Comparison of ENCODE assay signal across 8 mouse cellular contexts in the genomic region with DNA sequence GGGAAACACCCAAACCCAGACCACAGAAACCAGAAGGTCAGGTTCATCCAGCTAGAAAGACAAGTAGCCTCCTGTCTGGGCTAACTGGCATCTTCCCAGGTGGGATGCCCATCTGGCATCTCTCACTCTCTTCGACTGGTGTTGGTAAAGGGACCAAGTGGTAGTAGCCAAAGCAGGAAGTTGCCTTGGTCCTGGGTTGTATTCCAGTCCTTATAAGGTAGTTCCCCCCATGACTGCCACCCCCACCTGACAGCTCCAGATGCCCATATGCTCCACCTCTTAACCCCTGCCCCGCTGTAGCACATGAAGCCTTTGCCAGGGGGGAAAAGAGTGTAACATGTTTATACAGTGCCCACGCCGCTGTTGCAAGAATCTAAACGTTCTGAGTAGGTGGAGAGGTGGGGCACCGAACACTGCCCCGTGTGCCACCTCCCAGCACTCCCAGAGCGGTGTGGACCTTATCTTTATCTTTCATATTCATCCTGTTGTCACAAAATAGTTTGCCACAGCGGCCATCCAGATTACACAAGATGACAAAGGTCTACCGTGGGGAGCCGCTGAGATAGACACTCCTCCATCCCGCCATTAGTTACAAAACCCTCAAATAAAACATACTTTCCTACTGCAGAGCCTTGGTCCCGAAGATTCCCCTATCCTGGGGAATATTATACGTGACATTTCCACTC. TPM values are rescaled to one million over a fixed set of nuclear protein-coding genes. Genes with fewer than 3 reads are reported as not detected.
A peak's percentile ranks its signal among the peaks of the same experiment; 100 is the strongest.
DNase-seq lines count a peak whose midpoint lies in the region; ATAC-seq and TF ChIP-seq lines count a peak whose summit lies in the region.

No protein-coding gene starts in this region.

- no peak for TF ChIP-seq CTCF in liver, adult 2 months (IDR thresholded peaks at IDR 0.05; ENCODE audit: low read depth, low read length)

- peak overlapping the region; percentile 86 for H3K4me2 ChIP-seq in heart, embryonic 11.5 days
- peak overlapping the region; percentile 61 for H3K4me2 ChIP-seq in limb, embryonic 14.5 days (replicated peaks; ENCODE audit: low read depth, low read length, severe bottlenecking)

- H3K9me3 ChIP-seq in heart, embryonic 11.5 days (replicated peaks; ENCODE audit: control insufficient read depth, low read length), result no peaks in the 10 kb centered on the region
- H3K9me3 ChIP-seq in limb, embryonic 14.5 days (ENCODE audit: control insufficient read depth, low read length), result no peaks in the 10 kb centered on the region

- 1% methylated on average over 14 of the region's 14 CpGs for WGBS in liver, adult 2 months
- WGBS in heart, embryonic 11.5 days (ENCODE audit: insufficient replicate concordance), result 19% methylated on average over 14 of the region's 14 CpGs
- 25% methylated on average over 14 of the region's 14 CpGs for WGBS in limb, embryonic 14.5 days

- peak overlapping the region; percentile 99 for H3K9ac ChIP-seq in liver, adult 2 months (ENCODE audit: low read depth, low read length)
- peak overlapping the region; percentile 92 for H3K9ac ChIP-seq in heart, embryonic 11.5 days (ENCODE audit: low read depth, low read length)
- peak overlapping the region; percentile 88 for H3K9ac ChIP-seq in limb, embryonic 14.5 days (ENCODE audit: low read depth, low read length, severe bottlenecking)

- H3K79me2 ChIP-seq in liver, adult 2 months (ENCODE audit: control insufficient read depth, insufficient read depth, low read length), result peaks cover 4% of the 10 kb centered on the region; the same call in 1 of the 2 replicates

- peaks cover 8% of the 10 kb centered on the region for H3K4me1 ChIP-seq in liver, adult 2 months (ENCODE audit: control insufficient read depth, insufficient read depth, low read length)
- H3K4me1 ChIP-seq in heart, embryonic 11.5 days (ENCODE audit: control insufficient read depth, insufficient read depth, low read length), result peaks cover 19% of the 10 kb centered on the region
- peaks cover 12% of the 10 kb centered on the region for H3K4me1 ChIP-seq in limb, embryonic 14.5 days (ENCODE audit: control insufficient read depth, insufficient read depth, low read length)

- no peaks in the 10 kb centered on the region for H3K27me3 ChIP-seq in liver, adult 2 months (ENCODE audit: control insufficient read depth, insufficient read depth, low read length)
- H3K27me3 ChIP-seq in heart, embryonic 11.5 days (ENCODE audit: control insufficient read depth, insufficient read depth, low read length), result no peaks in the 10 kb centered on the region
- no peaks in the 10 kb centered on the region for H3K27me3 ChIP-seq in limb, embryonic 14.5 days (ENCODE audit: control insufficient read depth, insufficient read depth, low read length)

- H3K27ac ChIP-seq in liver, adult 2 months (replicated peaks; ENCODE audit: insufficient read depth, low read depth, low read length), result peak overlapping the region; percentile 99
- peak overlapping the region; percentile 81 for H3K27ac ChIP-seq in heart, embryonic 11.5 days (ENCODE audit: low read depth, low read length)
- H3K27ac ChIP-seq in limb, embryonic 14.5 days (replicated peaks; ENCODE audit: low read depth, low read length), result no peak overlapping the region

- DNase-seq in liver, adult 2 months (ENCODE audit: extremely low read depth, low read depth, low spot score), result peak; percentile 84
- DNase-seq in liver, result no peak
- DNase-seq in c-Kit-positive CD71-positive TER-119-positive erythroid progenitor cells, embryonic 14.5 days (ENCODE audit: low spot score), result peak; percentile 31
- DNase-seq in limb, embryonic 14.5 days (ENCODE audit: low spot score), result no peak
- no peak for DNase-seq in frontal cortex, postnatal 10 days (ENCODE audit: low spot score in 2 of 2)
- no peak for DNase-seq in left cerebral cortex, adult 9 months (ENCODE audit: low spot score in 2 of 2)

- no peak for ATAC-seq in heart, embryonic 11.5 days (replicated peaks; ENCODE audit: insufficient number of reproducible peaks, low FRiP score, low TSS enrichment)
- no peak for ATAC-seq in limb, embryonic 14.5 days (ENCODE audit: low FRiP score, low read depth)
- ATAC-seq in monocyte, adult 5-6 weeks (replicated peaks; ENCODE audit: insufficient number of reproducible peaks, low FRiP score, low TSS enrichment, poor library complexity, severe bottlenecking), result peak; percentile 38

- H3K36me3 ChIP-seq in liver, adult 2 months (ENCODE audit: control insufficient read depth, insufficient read depth, low read length), result peaks cover 9% of the 10 kb centered on the region; the same call in 1 of the 2 replicates
- peaks cover 26% of the 10 kb centered on the region for H3K36me3 ChIP-seq in heart, embryonic 11.5 days (ENCODE audit: control insufficient read depth, insufficient read depth, low read length)
- H3K36me3 ChIP-seq in limb, embryonic 14.5 days (ENCODE audit: control insufficient read depth, insufficient read depth, low read length), result peaks cover 26% of the 10 kb centered on the region

- peak overlapping the region; percentile 70 for H3K4me3 ChIP-seq in liver, adult 2 months (ENCODE audit: insufficient read depth, low read depth, low read length)
- H3K4me3 ChIP-seq in heart, embryonic 11.5 days (ENCODE audit: low read depth, low read length), result peak overlapping the region; percentile 96
- H3K4me3 ChIP-seq in limb, embryonic 14.5 days (replicated peaks; ENCODE audit: low read length), result peak overlapping the region; percentile 97

- TF ChIP-seq POLR2A in liver, adult 2 months (IDR thresholded peaks at IDR 0.05; ENCODE audit: extremely low read depth, insufficient read depth, low read length), result no peak
- no peak for TF ChIP-seq POLR2A in limb, embryonic 14.5 days (IDR thresholded peaks at IDR 0.05; ENCODE audit: borderline replicate concordance, extremely low read depth, insufficient read depth, insufficient read length)

RNA-seq across cellular contexts. Expression of a gene that starts 1.0 kb away (rescaled TPM):
- total RNA-seq in liver, adult 2 months (2014; rRNA removed), result 33.9 and 45.8 TPM in 2 replicates
- polyA plus RNA-seq in liver, adult 2 months (2012; rRNA removed), result 29.7 and 33.4 TPM in 2 replicates
- 3.7 and 4.9 TPM in 2 replicates for polyA plus RNA-seq in heart, embryonic 11.5 days (2014; fragmentation: Nextera tagmentation; extraction: Ambion mirVana)
- polyA plus RNA-seq in limb, embryonic 14.5 days (2012; rRNA removed), result 37.9 and 46.8 TPM in 2 replicates
- 6.9 and 8.0 TPM in 2 replicates for polyA plus RNA-seq in limb, embryonic 14.5 days (2014; fragmentation: Nextera tagmentation; extraction: Ambion mirVana)
- total RNA-seq in monocyte, adult 5-6 weeks (2017), result 138 to 194 TPM (median 160 TPM) in 3 replicates

RNA-seq across cellular contexts. Expression of a gene that starts 36.3 kb away (rescaled TPM):
- total RNA-seq in liver, adult 2 months (2014; rRNA removed), result 4.5 and 6.2 TPM in 2 replicates
- polyA plus RNA-seq in liver, adult 2 months (2012; rRNA removed), result 14.2 and 14.9 TPM in 2 replicates
- polyA plus RNA-seq in heart, embryonic 11.5 days (2014; fragmentation: Nextera tagmentation; extraction: Ambion mirVana), result 37.3 TPM in 2 replicates
- 70.2 and 88.9 TPM in 2 replicates for polyA plus RNA-seq in limb, embryonic 14.5 days (2012; rRNA removed)
- 60.9 and 68.2 TPM in 2 replicates for polyA plus RNA-seq in limb, embryonic 14.5 days (2014; fragmentation: Nextera tagmentation; extraction: Ambion mirVana)
- total RNA-seq in monocyte, adult 5-6 weeks (2017), result 8.3 to 15.0 TPM (median 9.1 TPM) in 3 replicates

RNA-seq across cellular contexts. Expression of a gene that starts 50.7 kb away (rescaled TPM):
- 8.1 and 8.5 TPM in 2 replicates for total RNA-seq in liver, adult 2 months (2014; rRNA removed)
- 12.8 and 13.2 TPM in 2 replicates for polyA plus RNA-seq in liver, adult 2 months (2012; rRNA removed)
- polyA plus RNA-seq in heart, embryonic 11.5 days (2014; fragmentation: Nextera tagmentation; extraction: Ambion mirVana), result 22.7 and 26.3 TPM in 2 replicates
- 39.6 and 43.9 TPM in 2 replicates for polyA plus RNA-seq in limb, embryonic 14.5 days (2012; rRNA removed)
- polyA plus RNA-seq in limb, embryonic 14.5 days (2014; fragmentation: Nextera tagmentation; extraction: Ambion mirVana), result 32.6 and 36.8 TPM in 2 replicates
- total RNA-seq in monocyte, adult 5-6 weeks (2017), result 53.0 to 76.7 TPM (median 73.7 TPM) in 3 replicates

RNA-seq across cellular contexts. Expression of a gene that starts 53.6 kb away (rescaled TPM):
- total RNA-seq in liver, adult 2 months (2014; rRNA removed), result 19.0 and 25.6 TPM in 2 replicates
- 21.9 and 22.6 TPM in 2 replicates for polyA plus RNA-seq in liver, adult 2 months (2012; rRNA removed)
- polyA plus RNA-seq in heart, embryonic 11.5 days (2014; fragmentation: Nextera tagmentation; extraction: Ambion mirVana), result 10.9 and 15.3 TPM in 2 replicates
- polyA plus RNA-seq in limb, embryonic 14.5 days (2012; rRNA removed), result 38.7 and 44.6 TPM in 2 replicates
- polyA plus RNA-seq in limb, embryonic 14.5 days (2014; fragmentation: Nextera tagmentation; extraction: Ambion mirVana), result 21.1 and 23.3 TPM in 2 replicates
- total RNA-seq in monocyte, adult 5-6 weeks (2017), result 15.8 to 20.3 TPM (median 16.9 TPM) in 3 replicates

Comparison
In these comparisons a context has a peak if more than half of its experiments do, and no peak if none do; other contexts are left out.
1. DNase-seq: peak in liver, adult 2 months (single experiment) and c-Kit-positive CD71-positive TER-119-positive erythroid progenitor cells, embryonic 14.5 days (single experiment); none in liver (single experiment), limb, embryonic 14.5 days (single experiment), frontal cortex, postnatal 10 days (0 of 2) and left cerebral cortex, adult 9 months (0 of 2).
2. Peak in every context shown above with its lines, with median percentiles within 50 percentile points of each other: H3K4me3 ChIP-seq and H3K9ac ChIP-seq.